Mouse (Mus musculus) heart, adult 9 months (tissue): ENCODE results near the gene Actl7b.

Experiments used
- DNase-seq, 2 experiments: peaks; one replicate each; pipeline ENCODE4 v3.0.0; 2022; ENCODE audit warnings: low spot score in 2 of 2

Gene Actl7b

GRCm38 (mm10) chr4:56741041-56741493 lies at the start of gene Actl7b:
Gene Actl7b, minus strand, starts transcription at chr4:56741443.
- no peak for DNase-seq

GRCm38 (mm10) chr4:56771065-56771464 lies 29.8 kb upstream of the Actl7b start:
- no peak for DNase-seq

- DNase-seq: peak; percentile 34 to 59
These were observed 27.7 kb upstream of the Actl7b start for GRCm38 (mm10) chr4:56768913-56769312.

- DNase-seq: peak; percentile 57 to 60
These were observed 26.6 kb upstream of the Actl7b start for GRCm38 (mm10) chr4:56767861-56768284.

GRCm38 (mm10) chr4:56757693-56758092 lies 16.4 kb upstream of the Actl7b start:
- no peak for DNase-seq

- DNase-seq: no peak
These were observed 15.8 kb upstream of the Actl7b start for GRCm38 (mm10) chr4:56756966-56757600.

- no peak for DNase-seq
These were observed 14.8 kb upstream of the Actl7b start for GRCm38 (mm10) chr4:56756021-56756420.

- no peak for DNase-seq
These were observed 6.2 kb upstream of the Actl7b start for GRCm38 (mm10) chr4:56747456-56747855.

- no peak for DNase-seq
These were observed 5.1 kb upstream of the Actl7b start for GRCm38 (mm10) chr4:56746345-56746744.

GRCm38 (mm10) chr4:56743363-56744195 lies 2.3 kb upstream of the Actl7b start, which contains the start of gene Actl7a:
Gene Actl7a, plus strand, starts transcription at chr4:56743413.
- no peak for DNase-seq

- DNase-seq: no peak
These were observed 1.5 kb upstream of the Actl7b start for GRCm38 (mm10) chr4:56742698-56743097.

GRCm38 (mm10) chr4:56740611-56741010 lies 632 bp downstream of the Actl7b start:
- no peak for DNase-seq

- no peak for DNase-seq
These were observed 1.2 kb downstream of the Actl7b start, which contains the start of gene Gm26657 for GRCm38 (mm10) chr4:56740020-56740485. Gene Gm26657, plus strand, starts transcription at chr4:56740070.

GRCm38 (mm10) chr4:56725839-56726238 lies 15.4 kb downstream of the Actl7b start:
- DNase-seq: no peak

- DNase-seq: no peak
These were observed 18.0 kb downstream of the Actl7b start for GRCm38 (mm10) chr4:56723237-56723636.

GRCm38 (mm10) chr4:56722346-56722745 lies 18.9 kb downstream of the Actl7b start:
- no peak for DNase-seq

- no peak for DNase-seq
These were observed 19.8 kb downstream of the Actl7b start for GRCm38 (mm10) chr4:56721469-56721868.

- no peak for DNase-seq
These were observed 20.8 kb downstream of the Actl7b start for GRCm38 (mm10) chr4:56720403-56720802.

GRCm38 (mm10) chr4:56719456-56719855 lies 21.8 kb downstream of the Actl7b start:
- peak; percentile 20 to 37 for DNase-seq

GRCm38 (mm10) chr4:56718573-56719442 lies 22.4 kb downstream of the Actl7b start:
- DNase-seq: no peak

GRCm38 (mm10) chr4:56717932-56718331 lies 23.3 kb downstream of the Actl7b start:
- no peak for DNase-seq

- DNase-seq: no peak
These were observed 24.4 kb downstream of the Actl7b start for GRCm38 (mm10) chr4:56716801-56717200.
